Mouse (Mus musculus) kidney, adult 2 months (tissue): ENCODE measurements around the gene Gja8.

ENCODE experiments used
- CTCF ChIP-seq: fragments of 200-500 bp; conservative IDR thresholded peaks from 2 replicates; pipeline ENCODE4 v1.5.1; 2011; ENCODE audit warnings: low read depth, mild to moderate bottlenecking, control low read depth, low read length, moderate library complexity, mixed read lengths; ENCODE audit not compliant: insufficient read depth, insufficient read length
- POLR2A ChIP-seq: fragments of 200-500 bp; IDR thresholded peaks from one replicate; pipeline ENCODE4 v1.6.1; 2011; ENCODE audit warnings: low read depth, low read length, control low read depth

GRCm38 (mm10) chr3:96905592-96905991, 20.2 kb downstream of the Gja8 start:
- TF ChIP-seq CTCF (no peak), POLR2A (no peak)
